Mouse (Mus musculus) kidney, postnatal 25 days (tissue): ENCODE measurements around the gene Bscl2.
"Not testable (repeated sequence)": the region's sequence is repeated elsewhere in the genome, so short reads cannot be mapped to it uniquely, and the experiment has no call there.

Experiments
- DNase-seq, 2 experiments: peaks; one replicate each; pipeline ENCODE4 v3.0.0; 2021; ENCODE audit warnings: mixed read lengths in 2 of 2

The Bscl2 gene

GRCm38 (mm10) chr19:8831262-8831661 lies 6.0 kb upstream of the Bscl2 start:
- DNase-seq = no peak

- no peak for DNase-seq
Observed at GRCm38 (mm10) chr19:8832971-8833370, 4.3 kb upstream of the Bscl2 start.

GRCm38 (mm10) chr19:8836327-8836726 lies 940 bp upstream of the Bscl2 start:
- peak in 1 of 2 experiments; percentile 37 for DNase-seq

GRCm38 (mm10) chr19:8838041-8838730 lies 919 bp downstream of the Bscl2 start:
- DNase-seq = peak; percentile 83 to 85

GRCm38 (mm10) chr19:8839103-8839907 lies 2.0 kb downstream of the Bscl2 start, which contains the start of gene Gng3:
TSS of gene Gng3 (minus strand) at chr19:8839194.
- DNase-seq = peak in 1 of 2 experiments; percentile 32

GRCm38 (mm10) chr19:8839908-8840791 lies 2.9 kb downstream of the Bscl2 start:
- peak; percentile 86 to 92 for DNase-seq

- peak in 1 of 2 experiments; percentile 38 for DNase-seq
Observed at GRCm38 (mm10) chr19:8841012-8841411, 3.7 kb downstream of the Bscl2 start.

- no peak for DNase-seq
Observed at GRCm38 (mm10) chr19:8842961-8843360, 5.7 kb downstream of the Bscl2 start.

- DNase-seq = peak; percentile 77 to 95
Observed at GRCm38 (mm10) chr19:8844371-8845129, 7.3 kb downstream of the Bscl2 start.

GRCm38 (mm10) chr19:8848356-8848755 lies 11.1 kb downstream of the Bscl2 start:
- no peak for DNase-seq

GRCm38 (mm10) chr19:8850402-8850901 lies 13.2 kb downstream of the Bscl2 start, which contains the start of gene Lrrn4cl:
TSS of gene Lrrn4cl (plus strand) at chr19:8850768.
- peak in 1 of 2 experiments; percentile 61 for DNase-seq

- DNase-seq = no peak
Observed at GRCm38 (mm10) chr19:8851639-8852038, 14.4 kb downstream of the Bscl2 start.

GRCm38 (mm10) chr19:8852236-8852928 lies 15.1 kb downstream of the Bscl2 start:
- DNase-seq = no peak

GRCm38 (mm10) chr19:8853117-8853516 lies 15.8 kb downstream of the Bscl2 start:
- DNase-seq = no peak

- peak; percentile 77 to 81 for DNase-seq
Observed at GRCm38 (mm10) chr19:8857689-8858088, 20.4 kb downstream of the Bscl2 start.

GRCm38 (mm10) chr19:8859018-8859417 lies 21.8 kb downstream of the Bscl2 start:
- peak in 1 of 2 experiments; percentile 68 for DNase-seq

- DNase-seq = no peak
Observed at GRCm38 (mm10) chr19:8864265-8864664, 27.0 kb downstream of the Bscl2 start.

- not testable (repeated sequence) for DNase-seq
Observed at GRCm38 (mm10) chr19:8870381-8870780, 33.1 kb downstream of the Bscl2 start.

GRCm38 (mm10) chr19:8870838-8871237 lies 33.6 kb downstream of the Bscl2 start:
- no peak for DNase-seq

GRCm38 (mm10) chr19:8871267-8872186 lies 34.3 kb downstream of the Bscl2 start, which contains the start of gene Ubxn1:
TSS of gene Ubxn1 (plus strand) at chr19:8871496.
- DNase-seq = peak; percentile 97 to 99
